Comparison of ENCODE assay signal across 8 mouse cellular contexts in genomic region chr3:96603311-96603710, GRCm38 (mm10). TPM values are rescaled to one million over a fixed set of nuclear protein-coding genes. Genes with fewer than 3 reads are reported as not detected.
A peak's percentile ranks its signal among the peaks of the same experiment; 100 is the strongest.
DNase-seq lines count a peak whose midpoint lies in the region; ATAC-seq lines count a peak whose summit lies in the region.

No protein-coding gene starts in this region.

- 52% methylated on average over 5 of the region's 5 CpGs for WGBS in hindbrain, embryonic 11.5 days
- WGBS in neural tube, embryonic 13.5 days = 36% methylated on average over 5 of the region's 5 CpGs

- peaks cover 2% of the 10 kb centered on the region; the same call in 1 of the 2 replicates for H3K27me3 ChIP-seq in hindbrain, embryonic 11.5 days (ENCODE audit: control insufficient read depth, insufficient read depth, low read length)
- H3K27me3 ChIP-seq in neural tube, embryonic 13.5 days = 0 out of 2 replicates have a peak, but pooled peaks cover 3% of the 10 kb centered on the region

- no peak overlapping the region for H3K27ac ChIP-seq in hindbrain, embryonic 11.5 days (ENCODE audit: low read depth, low read length)
- peak overlapping the region; percentile 97 for H3K27ac ChIP-seq in neural tube, embryonic 13.5 days (replicated peaks)

- peak overlapping the region; percentile 61 for H3K4me2 ChIP-seq in hindbrain, embryonic 11.5 days (replicated peaks; ENCODE audit: low read depth, low read length)
- H3K4me2 ChIP-seq in neural tube, embryonic 13.5 days = peak overlapping the region; percentile 82

- H3K36me3 ChIP-seq in hindbrain, embryonic 11.5 days (ENCODE audit: control insufficient read depth, insufficient read depth, low read length) = no peaks in the 10 kb centered on the region
- H3K36me3 ChIP-seq in neural tube, embryonic 13.5 days = peaks cover 6% of the 10 kb centered on the region

- no peaks in the 10 kb centered on the region for H3K9me3 ChIP-seq in hindbrain, embryonic 11.5 days (ENCODE audit: control insufficient read depth, low read length)
- H3K9me3 ChIP-seq in neural tube, embryonic 13.5 days = no peaks in the 10 kb centered on the region

- no peak for ATAC-seq in hindbrain, embryonic 11.5 days (ENCODE audit: low FRiP score)
- no peak for ATAC-seq in neural tube, embryonic 13.5 days (ENCODE audit: low read depth)
- ATAC-seq in megakaryocyte-erythroid progenitor cell, adult 5-6 weeks (replicated peaks; ENCODE audit: low FRiP score, low TSS enrichment, poor library complexity, severe bottlenecking) = no peak

- peak overlapping the region; percentile 78; the same call in 1 of the 2 replicates for H3K9ac ChIP-seq in hindbrain, embryonic 11.5 days (ENCODE audit: low read depth, low read length)
- peak overlapping the region; percentile 98 for H3K9ac ChIP-seq in neural tube, embryonic 13.5 days

- intact Hi-C loops in left cerebral cortex, postnatal 4 days (cut with DNase I) = loop anchor here (5.0 kb wide), 1 partner anchor 34 kb away; the partner anchor contains the start of genes Gm42957 and Pex11b
- intact Hi-C loops in left cerebral cortex, postnatal 10 days (cut with DNase I) = no loop called here

- DNase-seq in left cerebral cortex, postnatal 4 days = peak; percentile 85
- DNase-seq in left cerebral cortex, postnatal 10 days (ENCODE audit: extremely low spot score in 1 of 2, low spot score in 2 of 2) = no peak
- peak; percentile 42 to 59 for DNase-seq in cerebellum, postnatal 36 days
- no peak for DNase-seq in hindbrain, embryonic 11.5 days (ENCODE audit: low spot score)
- no peak for DNase-seq in testis, postnatal 10 days (ENCODE audit: low spot score)
- DNase-seq in kidney, postnatal 14 days = no peak

- peak overlapping the region; percentile 87; the same call in 1 of the 2 replicates for H3K4me3 ChIP-seq in hindbrain, embryonic 11.5 days (ENCODE audit: low read depth, low read length)
- H3K4me3 ChIP-seq in neural tube, embryonic 13.5 days = peak overlapping the region; percentile 84

- peaks cover 3% of the 10 kb centered on the region for H3K4me1 ChIP-seq in hindbrain, embryonic 11.5 days (replicated peaks; ENCODE audit: control insufficient read depth, insufficient read depth, low read length)
- peaks cover 72% of the 10 kb centered on the region for H3K4me1 ChIP-seq in neural tube, embryonic 13.5 days (replicated peaks)

RNA-seq across cellular contexts. Expression of gene Lix1l, which starts 2.4 kb away (rescaled TPM):
- total RNA-seq in left cerebral cortex, postnatal 4 days (2021) = 10 to 100 TPM; 55.2 to 64.1 TPM
- total RNA-seq in left cerebral cortex, postnatal 10 days (2021) = 10 to 100 TPM; 26.5 to 27.1 TPM
- 7.1 and 7.8 TPM in 2 replicates for polyA plus RNA-seq in hindbrain, embryonic 11.5 days (2014; fragmentation: Nextera tagmentation; extraction: Ambion mirVana)
- 6.0 and 7.6 TPM in 2 replicates for polyA plus RNA-seq in neural tube, embryonic 13.5 days (2015; fragmentation: Nextera tagmentation; extraction: Ambion mirVana)
- 0.25 and 0.72 TPM in 2 replicates for total RNA-seq in megakaryocyte-erythroid progenitor cell, adult 5-6 weeks (2014; fragmentation: Nextera tagmentation)
- 0.72 and 0.94 TPM in 2 replicates for total RNA-seq in megakaryocyte-erythroid progenitor cell, adult 5-6 weeks (2017)

RNA-seq across cellular contexts. Expression of gene Ankrd34a, which starts 6.9 kb away (rescaled TPM):
- 10 to 100 TPM; 32.3 to 33.0 TPM for total RNA-seq in left cerebral cortex, postnatal 4 days (2021)
- 10 to 100 TPM; 56.6 to 57.0 TPM for total RNA-seq in left cerebral cortex, postnatal 10 days (2021)
- polyA plus RNA-seq in hindbrain, embryonic 11.5 days (2014; fragmentation: Nextera tagmentation; extraction: Ambion mirVana) = 2.0 and 2.4 TPM in 2 replicates
- polyA plus RNA-seq in neural tube, embryonic 13.5 days (2015; fragmentation: Nextera tagmentation; extraction: Ambion mirVana) = 11.0 and 12.6 TPM in 2 replicates
- total RNA-seq in megakaryocyte-erythroid progenitor cell, adult 5-6 weeks (2014; fragmentation: Nextera tagmentation) = not detected in 2 replicates
- not detected in 2 replicates for total RNA-seq in megakaryocyte-erythroid progenitor cell, adult 5-6 weeks (2017)

RNA-seq across cellular contexts. Expression of gene Polr3gl, which starts 9.3 kb away (rescaled TPM):
- 10 to 100 TPM; 28.0 to 28.1 TPM for total RNA-seq in left cerebral cortex, postnatal 4 days (2021)
- 10 to 100 TPM; 26.3 to 29.3 TPM for total RNA-seq in left cerebral cortex, postnatal 10 days (2021)
- 15.4 and 16.6 TPM in 2 replicates for polyA plus RNA-seq in hindbrain, embryonic 11.5 days (2014; fragmentation: Nextera tagmentation; extraction: Ambion mirVana)
- 41.0 and 42.8 TPM in 2 replicates for polyA plus RNA-seq in neural tube, embryonic 13.5 days (2015; fragmentation: Nextera tagmentation; extraction: Ambion mirVana)
- 18.4 and 38.1 TPM in 2 replicates for total RNA-seq in megakaryocyte-erythroid progenitor cell, adult 5-6 weeks (2014; fragmentation: Nextera tagmentation)
- total RNA-seq in megakaryocyte-erythroid progenitor cell, adult 5-6 weeks (2017) = 56.0 and 72.8 TPM in 2 replicates

RNA-seq across cellular contexts. Expression of gene Rbm8a, which starts 26.4 kb away (rescaled TPM):
- total RNA-seq in left cerebral cortex, postnatal 4 days (2021) = 10 to 100 TPM; 56.5 to 66.6 TPM
- 10 to 100 TPM; 48.0 to 54.2 TPM for total RNA-seq in left cerebral cortex, postnatal 10 days (2021)
- 172 and 178 TPM in 2 replicates for polyA plus RNA-seq in hindbrain, embryonic 11.5 days (2014; fragmentation: Nextera tagmentation; extraction: Ambion mirVana)
- 113 and 118 TPM in 2 replicates for polyA plus RNA-seq in neural tube, embryonic 13.5 days (2015; fragmentation: Nextera tagmentation; extraction: Ambion mirVana)
- total RNA-seq in megakaryocyte-erythroid progenitor cell, adult 5-6 weeks (2014; fragmentation: Nextera tagmentation) = 174 and 189 TPM in 2 replicates
- 95.5 and 108 TPM in 2 replicates for total RNA-seq in megakaryocyte-erythroid progenitor cell, adult 5-6 weeks (2017)

RNA-seq across cellular contexts. Expression of gene Gm16253, which starts 26.5 kb away (rescaled TPM):
- total RNA-seq in left cerebral cortex, postnatal 4 days (2021) = not detected
- total RNA-seq in left cerebral cortex, postnatal 10 days (2021) = not detected
- 0.46 and 0.70 TPM in 2 replicates for polyA plus RNA-seq in hindbrain, embryonic 11.5 days (2014; fragmentation: Nextera tagmentation; extraction: Ambion mirVana)
- polyA plus RNA-seq in neural tube, embryonic 13.5 days (2015; fragmentation: Nextera tagmentation; extraction: Ambion mirVana) = 1.2 and 1.8 TPM in 2 replicates
- not detected in 2 replicates for total RNA-seq in megakaryocyte-erythroid progenitor cell, adult 5-6 weeks (2014; fragmentation: Nextera tagmentation)
- total RNA-seq in megakaryocyte-erythroid progenitor cell, adult 5-6 weeks (2017) = not detected in 2 replicates

Comparison
In these comparisons a context has a peak if more than half of its experiments do, and no peak if none do; other contexts are left out.
1. DNase-seq: peak in left cerebral cortex, postnatal 4 days (single experiment) and cerebellum, postnatal 36 days (2 of 2); none in left cerebral cortex, postnatal 10 days (0 of 2), hindbrain, embryonic 11.5 days (single experiment), testis, postnatal 10 days (single experiment) and kidney, postnatal 14 days (single experiment).
2. RNA of gene Lix1l, which starts 2.4 kb away (total RNA-seq): 55.2 to 64.1 TPM in left cerebral cortex, postnatal 4 days and 26.5 to 27.1 TPM in left cerebral cortex, postnatal 10 days; 0.25 to 0.94 TPM in megakaryocyte-erythroid progenitor cell, adult 5-6 weeks; every median in the first group is over 10 times any median in the second.
3. RNA of gene Ankrd34a, which starts 6.9 kb away (total RNA-seq): 56.6 to 57.0 TPM in left cerebral cortex, postnatal 10 days and 32.3 to 33.0 TPM in left cerebral cortex, postnatal 4 days; not detected in megakaryocyte-erythroid progenitor cell, adult 5-6 weeks; every median in the first group is over 10 times any median in the second.